Mouse (Mus musculus): Measurements from ENCODE around the gene Ppdpf.
A peak's percentile ranks its signal among the peaks of the same experiment; 100 is the strongest.
"Not testable (repeated sequence)": the region's sequence is repeated elsewhere in the genome, so short reads cannot be mapped to it uniquely, and the experiment has no call there.

Ppdpf gene

GRCm38 (mm10) chr2:181159771-181160170 is 27.3 kb upstream of the Ppdpf start:
- no peak for DNase-seq

- no peak for DNase-seq
These were observed 26.2 kb upstream of the Ppdpf start for GRCm38 (mm10) chr2:181160821-181161220.

GRCm38 (mm10) chr2:181166469-181166868 is 20.6 kb upstream of the Ppdpf start:
- no peak for DNase-seq

- no peak for DNase-seq
These were observed 12.4 kb upstream of the Ppdpf start for GRCm38 (mm10) chr2:181174646-181175045.

GRCm38 (mm10) chr2:181178015-181178414 is 9.0 kb upstream of the Ppdpf start:
- no peak for DNase-seq

GRCm38 (mm10) chr2:181178471-181178870 is 8.6 kb upstream of the Ppdpf start:
- no peak for DNase-seq

GRCm38 (mm10) chr2:181180898-181181297 is 6.1 kb upstream of the Ppdpf start:
- no peak for DNase-seq

- DNase-seq = peak; percentile 89 to 93
These were observed 412 bp upstream of the Ppdpf start for GRCm38 (mm10) chr2:181186635-181187034.

GRCm38 (mm10) chr2:181188681-181189080 is 1.6 kb downstream of the Ppdpf start:
- peak in 1 of 2 experiments; percentile 21 for DNase-seq

- no peak for DNase-seq
These were observed 2.3 kb downstream of the Ppdpf start for GRCm38 (mm10) chr2:181189321-181189720.

GRCm38 (mm10) chr2:181191385-181191784 is 4.3 kb downstream of the Ppdpf start:
- DNase-seq = not testable (repeated sequence)

- DNase-seq = no peak
These were observed 4.9 kb downstream of the Ppdpf start for GRCm38 (mm10) chr2:181191936-181192335.

GRCm38 (mm10) chr2:181193044-181193443 is 6.0 kb downstream of the Ppdpf start:
- no peak for DNase-seq

GRCm38 (mm10) chr2:181196628-181197300 is 9.7 kb downstream of the Ppdpf start:
- peak; percentile 69 to 71 for DNase-seq

- DNase-seq = no peak
These were observed 14.6 kb downstream of the Ppdpf start for GRCm38 (mm10) chr2:181201606-181202005.

- no peak for DNase-seq
These were observed 15.4 kb downstream of the Ppdpf start, which contains the start of gene Ptk6 for GRCm38 (mm10) chr2:181202422-181202821. Ptk6 (minus strand) TSS chr2:181202789.

GRCm38 (mm10) chr2:181202886-181203285 is 15.8 kb downstream of the Ppdpf start:
- DNase-seq = no peak

GRCm38 (mm10) chr2:181205678-181206077 is 18.6 kb downstream of the Ppdpf start:
- DNase-seq = no peak

- DNase-seq = no peak
These were observed 19.1 kb downstream of the Ppdpf start for GRCm38 (mm10) chr2:181206118-181206517.

GRCm38 (mm10) chr2:181212389-181213020 is 25.5 kb downstream of the Ppdpf start:
- DNase-seq = peak in 1 of 2 experiments; percentile 36

GRCm38 (mm10) chr2:181213021-181213445 is 26.0 kb downstream of the Ppdpf start, which contains the start of gene Srms:
Srms (minus strand) TSS chr2:181213185.
- peak; percentile 64 to 73 for DNase-seq

GRCm38 (mm10) chr2:181216037-181216436 is 29.0 kb downstream of the Ppdpf start:
- no peak for DNase-seq

- DNase-seq = peak in 1 of 2 experiments; percentile 41
These were observed 31.9 kb downstream of the Ppdpf start for GRCm38 (mm10) chr2:181218881-181219485.
